Mouse (Mus musculus) olfactory bulb, adult 2 months (tissue): ENCODE measurements around the gene Nlrx1.

ENCODE experiments used
- CTCF ChIP-seq: fragments of 200-500 bp; IDR thresholded peaks from 2 replicates; pipeline ENCODE4 v1.5.1; 2012; ENCODE audit warnings: low read depth, mild to moderate bottlenecking, low read length, moderate library complexity; ENCODE audit not compliant: insufficient read depth
- POLR2A ChIP-seq: fragments of 200-500 bp; IDR thresholded peaks from 2 replicates; pipeline ENCODE4 v1.6.1; 2012; ENCODE audit warnings: mild to moderate bottlenecking, low read depth, low read length, moderate library complexity; ENCODE audit not compliant: insufficient read depth

- TF ChIP-seq CTCF: no peak
- no peak for TF ChIP-seq POLR2A
These were observed 60.6 kb downstream of the Nlrx1 start for GRCm38 (mm10) chr9:44207840-44208239.
